Mouse (Mus musculus) cerebellum, postnatal 4 days (tissue): ENCODE results near the gene Kcnmb1.

Experiments used
- DNase-seq, 2 experiments: peaks; one replicate each; pipeline ENCODE4 v3.0.0; 2022; ENCODE audit warnings: low spot score in 2 of 2, mixed read lengths in 1 of 2

Kcnmb1 gene

GRCm38 (mm10) chr11:33944067-33944785 is 18.6 kb upstream of the Kcnmb1 start:
- peak in 1 of 2 experiments; percentile 32 for DNase-seq

- DNase-seq: no peak
These were observed 18.0 kb upstream of the Kcnmb1 start for GRCm38 (mm10) chr11:33944786-33945328.

- no peak for DNase-seq
These were observed 16.3 kb upstream of the Kcnmb1 start for GRCm38 (mm10) chr11:33946501-33946900.

- DNase-seq: no peak
These were observed 11.7 kb upstream of the Kcnmb1 start for GRCm38 (mm10) chr11:33951155-33951554.

GRCm38 (mm10) chr11:33951684-33952625 is 10.9 kb upstream of the Kcnmb1 start:
- DNase-seq: no peak

- DNase-seq: no peak
These were observed 6.8 kb upstream of the Kcnmb1 start for GRCm38 (mm10) chr11:33955982-33956381.

- no peak for DNase-seq
These were observed 6.2 kb upstream of the Kcnmb1 start for GRCm38 (mm10) chr11:33956623-33957022.

GRCm38 (mm10) chr11:33957595-33957994 is 5.2 kb upstream of the Kcnmb1 start:
- no peak for DNase-seq

GRCm38 (mm10) chr11:33958713-33959112 is 4.1 kb upstream of the Kcnmb1 start:
- peak in 1 of 2 experiments; percentile 27 for DNase-seq

- DNase-seq: no peak
These were observed 635 bp upstream of the Kcnmb1 start for GRCm38 (mm10) chr11:33962178-33962577.

- DNase-seq: no peak
These were observed 2.6 kb downstream of the Kcnmb1 start for GRCm38 (mm10) chr11:33965380-33965779.

- no peak for DNase-seq
These were observed 4.9 kb downstream of the Kcnmb1 start for GRCm38 (mm10) chr11:33967708-33968107.

GRCm38 (mm10) chr11:33969199-33969598 is 6.4 kb downstream of the Kcnmb1 start:
- DNase-seq: no peak

- no peak for DNase-seq
These were observed 9.3 kb downstream of the Kcnmb1 start for GRCm38 (mm10) chr11:33972114-33972513.

- peak in 1 of 2 experiments; percentile 24 for DNase-seq
These were observed 11.7 kb downstream of the Kcnmb1 start for GRCm38 (mm10) chr11:33974341-33975040.

GRCm38 (mm10) chr11:33975121-33975520 is 12.3 kb downstream of the Kcnmb1 start:
- DNase-seq: no peak

- no peak for DNase-seq
These were observed 17.3 kb downstream of the Kcnmb1 start for GRCm38 (mm10) chr11:33980146-33980545.

- no peak for DNase-seq
These were observed 23.7 kb downstream of the Kcnmb1 start for GRCm38 (mm10) chr11:33986525-33986924.

GRCm38 (mm10) chr11:33990002-33990401 is 27.2 kb downstream of the Kcnmb1 start:
- DNase-seq: no peak

GRCm38 (mm10) chr11:33992938-33993337 is 30.1 kb downstream of the Kcnmb1 start, which contains the start of gene Kcnip1:
TSS of gene Kcnip1 (minus strand) at chr11:33993152.
- DNase-seq: peak; percentile 34 to 67

GRCm38 (mm10) chr11:33993496-33993895 is 30.7 kb downstream of the Kcnmb1 start:
- peak in 1 of 2 experiments; percentile 16 for DNase-seq

- DNase-seq: no peak
These were observed 35.4 kb downstream of the Kcnmb1 start for GRCm38 (mm10) chr11:33998244-33998643.
